Mouse (Mus musculus): ENCODE results near the gene Fbf1. TPM values are rescaled to one million over a fixed set of nuclear protein-coding genes. Genes with fewer than 3 reads are reported as not detected.
"Not testable (repeated sequence)": the region's sequence is repeated elsewhere in the genome, so short reads cannot be mapped to it uniquely, and the experiment has no call there.

Gene Fbf1
- polyA plus RNA-seq, 1 experiment from 2014 or later: 30.6 TPM

- 0 out of 2 replicates have a peak, but pooled peaks cover 3% of the 10 kb centered on the region for H3K36me3 ChIP-seq
- no peaks in the 10 kb centered on the region for H3K27me3 ChIP-seq (ENCODE audit: insufficient read depth, poor library complexity, severe bottlenecking)
- H3K27ac ChIP-seq: peak overlapping the region; percentile 89
- H3K4me1 ChIP-seq: peaks cover 55% of the 10 kb centered on the region
- H3K9me3 ChIP-seq: no peaks in the 10 kb centered on the region
- no peak overlapping the region for H3K4me3 ChIP-seq
- 64% methylated on average over 14 of the region's 14 CpGs for WGBS
- no peak for DNase-seq (ENCODE audit: low spot score)
Observed at GRCm38 (mm10) chr11:116098711-116099460, 69.1 kb downstream of the Fbf1 start.

- no peaks in the 10 kb centered on the region for H3K27me3 ChIP-seq (ENCODE audit: insufficient read depth, poor library complexity, severe bottlenecking)
- H3K9me3 ChIP-seq: no peaks in the 10 kb centered on the region
- DNase-seq (ENCODE audit: low spot score): no peak
- no peak overlapping the region for H3K27ac ChIP-seq
- WGBS: 87% methylated on average over 5 of the region's 5 CpGs
- no peak overlapping the region for H3K4me3 ChIP-seq
- H3K4me1 ChIP-seq: peaks cover 41% of the 10 kb centered on the region
- 0 out of 2 replicates have a peak, but pooled peaks cover 3% of the 10 kb centered on the region for H3K36me3 ChIP-seq
Observed at GRCm38 (mm10) chr11:116096213-116097108, 71.5 kb downstream of the Fbf1 start.

- 58% methylated on average over 3 of the region's 3 CpGs for WGBS
- DNase-seq (ENCODE audit: low spot score): no peak
- Histone ChIP-seq H3K27ac (0 out of 2 replicates have a peak overlapping the region, but pooled peaks have one; percentile 26), H3K4me1 (peaks cover 32% of the 10 kb centered on the region), H3K27me3 (ENCODE audit: insufficient read depth, poor library complexity, severe bottlenecking) (no peaks in the 10 kb centered on the region), H3K4me3 (no peak overlapping the region), H3K36me3 (0 out of 2 replicates have a peak, but pooled peaks cover 3% of the 10 kb centered on the region), H3K9me3 (no peaks in the 10 kb centered on the region)
Observed at GRCm38 (mm10) chr11:116095573-116095972, 72.4 kb downstream of the Fbf1 start.

- H3K4me1 ChIP-seq: peaks cover 16% of the 10 kb centered on the region
- H3K27me3 ChIP-seq (ENCODE audit: insufficient read depth, poor library complexity, severe bottlenecking): no peaks in the 10 kb centered on the region
- 0 out of 2 replicates have a peak, but pooled peaks cover 3% of the 10 kb centered on the region for H3K36me3 ChIP-seq
- 24% methylated on average over 16 of the region's 16 CpGs for WGBS
- peak overlapping the region; percentile 16; the same call in 1 of the 2 replicates for H3K4me3 ChIP-seq
- peak; percentile 76 for DNase-seq (ENCODE audit: low spot score)
- H3K9me3 ChIP-seq: no peaks in the 10 kb centered on the region
- H3K27ac ChIP-seq: peak overlapping the region; percentile 83
Observed at GRCm38 (mm10) chr11:116093771-116094565, 74.0 kb downstream of the Fbf1 start.

GRCm38 (mm10) chr11:116092959-116093358 lies 75.0 kb downstream of the Fbf1 start:
- WGBS: 90% methylated on average over 6 of the region's 6 CpGs
- not testable (repeated sequence) for H3K9me3 ChIP-seq
- peaks cover 20% of the 10 kb centered on the region for H3K4me1 ChIP-seq

More at GRCm38 (mm10) chr11:116092959-116093358, 75.0 kb downstream of the Fbf1 start:
- not testable (repeated sequence) for H3K4me3 ChIP-seq; H3K27ac ChIP-seq; H3K27me3 ChIP-seq (ENCODE audit: insufficient read depth, poor library complexity, severe bottlenecking); H3K36me3 ChIP-seq; DNase-seq (ENCODE audit: low spot score)

Other genes starting within 250 kb of the Fbf1 start
- gene Sap30bp, start 234.9 kb downstream of the Fbf1 start, polyA plus RNA-seq (2016; fragmentation: Nextera tagmentation; extraction: Ambion mirVana): 29.4 and 35.8 TPM in 2 replicates
- gene Recql5, start 234.7 kb downstream of the Fbf1 start, polyA plus RNA-seq (2016; fragmentation: Nextera tagmentation; extraction: Ambion mirVana): 20.4 and 22.3 TPM in 2 replicates
- 0.67 and 1.1 TPM in 2 replicates for gene Itgb4, start 193.5 kb downstream of the Fbf1 start, polyA plus RNA-seq (2016; fragmentation: Nextera tagmentation; extraction: Ambion mirVana)
- gene Galk1, start 155.4 kb downstream of the Fbf1 start, polyA plus RNA-seq (2016; fragmentation: Nextera tagmentation; extraction: Ambion mirVana): 202 and 273 TPM in 2 replicates
- gene H3f3b, start 140.2 kb downstream of the Fbf1 start, polyA plus RNA-seq (2016; fragmentation: Nextera tagmentation; extraction: Ambion mirVana): 684 and 1,078 TPM in 2 replicates
- 33.3 and 37.1 TPM in 2 replicates for gene Unk, start 137.8 kb downstream of the Fbf1 start, polyA plus RNA-seq (2016; fragmentation: Nextera tagmentation; extraction: Ambion mirVana)
- 6.1 and 7.2 TPM in 2 replicates for gene Unc13d, start 90.2 kb downstream of the Fbf1 start, polyA plus RNA-seq (2016; fragmentation: Nextera tagmentation; extraction: Ambion mirVana)
- 122 and 158 TPM in 2 replicates for gene Wbp2, start 81.2 kb downstream of the Fbf1 start, polyA plus RNA-seq (2016; fragmentation: Nextera tagmentation; extraction: Ambion mirVana)
- gene Trim47, start 41.0 kb downstream of the Fbf1 start, polyA plus RNA-seq (2016; fragmentation: Nextera tagmentation; extraction: Ambion mirVana): 25.9 and 38.7 TPM in 2 replicates
- gene Trim65, start 37.0 kb downstream of the Fbf1 start, polyA plus RNA-seq (2016; fragmentation: Nextera tagmentation; extraction: Ambion mirVana): 3.6 and 3.8 TPM in 2 replicates
- gene Mrpl38, start 29.3 kb downstream of the Fbf1 start, polyA plus RNA-seq (2016; fragmentation: Nextera tagmentation; extraction: Ambion mirVana): 112 and 127 TPM in 2 replicates
- 87.6 and 99.5 TPM in 2 replicates for gene Ten1, start 30.7 kb upstream of the Fbf1 start, polyA plus RNA-seq (2016; fragmentation: Nextera tagmentation; extraction: Ambion mirVana)
- gene Acox1, start 30.9 kb upstream of the Fbf1 start, polyA plus RNA-seq (2016; fragmentation: Nextera tagmentation; extraction: Ambion mirVana): 24.5 and 32.7 TPM in 2 replicates
- 0.67 and 1.5 TPM in 2 replicates for gene Evpl, start 69.9 kb upstream of the Fbf1 start, polyA plus RNA-seq (2016; fragmentation: Nextera tagmentation; extraction: Ambion mirVana)
- gene Srp68, start 106.1 kb upstream of the Fbf1 start, polyA plus RNA-seq (2016; fragmentation: Nextera tagmentation; extraction: Ambion mirVana): 90.7 and 101 TPM in 2 replicates
- gene Galr2, start 112.8 kb upstream of the Fbf1 start, polyA plus RNA-seq (2016; fragmentation: Nextera tagmentation; extraction: Ambion mirVana): 0.07 and 0.21 TPM in 2 replicates
- 48.7 and 56.4 TPM in 2 replicates for gene Exoc7, start 139.1 kb upstream of the Fbf1 start, polyA plus RNA-seq (2016; fragmentation: Nextera tagmentation; extraction: Ambion mirVana)
- gene Foxj1, start 167.2 kb upstream of the Fbf1 start, polyA plus RNA-seq (2016; fragmentation: Nextera tagmentation; extraction: Ambion mirVana): 0.31 and 0.74 TPM in 2 replicates
- 7.3 and 8.5 TPM in 2 replicates for gene Rnf157, start 244.9 kb upstream of the Fbf1 start, polyA plus RNA-seq (2016; fragmentation: Nextera tagmentation; extraction: Ambion mirVana)

All from heart, embryonic 10.5 days (tissue).